Mouse (Mus musculus): ENCODE results near the gene Klhl22. TPM values are rescaled to one million over a fixed set of nuclear protein-coding genes. Genes with fewer than 3 reads are reported as not detected.

The Klhl22 gene
- polyA plus RNA-seq, 1 experiment from 2014 or later = 7.1 TPM

GRCm38 (mm10) chr16:17826500-17826899 is 67.1 kb downstream of the Klhl22 start:
- 80% methylated on average over 2 of the region's 2 CpGs for WGBS (ENCODE audit: missing documents)
- H3K4me3 ChIP-seq (ENCODE audit: inconsistent target) = no peak overlapping the region
- H3K27ac ChIP-seq = no peak overlapping the region
- H3K36me3 ChIP-seq (ENCODE audit: inconsistent target) = no peaks in the 10 kb centered on the region
- no peaks in the 10 kb centered on the region for H3K79me2 ChIP-seq (ENCODE audit: inconsistent target)

- no peak overlapping the region for H3K4me3 ChIP-seq (ENCODE audit: inconsistent target)
- 71% methylated on average over 2 of the region's 2 CpGs for WGBS (ENCODE audit: missing documents)
- H3K79me2 ChIP-seq (ENCODE audit: inconsistent target) = no peaks in the 10 kb centered on the region
- no peak overlapping the region for H3K27ac ChIP-seq
- H3K36me3 ChIP-seq (ENCODE audit: inconsistent target) = no peaks in the 10 kb centered on the region
These were observed 68.8 kb downstream of the Klhl22 start for GRCm38 (mm10) chr16:17828229-17828628.

- 87% methylated on average over 3 of the region's 3 CpGs for WGBS (ENCODE audit: missing documents)
- H3K27ac ChIP-seq = no peak overlapping the region
- no peaks in the 10 kb centered on the region for H3K79me2 ChIP-seq (ENCODE audit: inconsistent target)
- H3K36me3 ChIP-seq (ENCODE audit: inconsistent target) = no peaks in the 10 kb centered on the region
- no peak overlapping the region for H3K4me3 ChIP-seq (ENCODE audit: inconsistent target)
These were observed 69.4 kb downstream of the Klhl22 start for GRCm38 (mm10) chr16:17828867-17829266.

- Histone ChIP-seq H3K4me3 (ENCODE audit: inconsistent target) (no peak overlapping the region), H3K36me3 (ENCODE audit: inconsistent target) (no peaks in the 10 kb centered on the region), H3K79me2 (ENCODE audit: inconsistent target) (no peaks in the 10 kb centered on the region), H3K27ac (no peak overlapping the region)
- WGBS (ENCODE audit: missing documents) = 92% methylated on average over 8 of the region's 10 CpGs
These were observed 71.2 kb downstream of the Klhl22 start for GRCm38 (mm10) chr16:17830385-17831178.

GRCm38 (mm10) chr16:17831781-17832180 is 72.4 kb downstream of the Klhl22 start:
- 15% methylated on average over 10 of the region's 11 CpGs for WGBS (ENCODE audit: missing documents)

GRCm38 (mm10) chr16:17832821-17833220 is 73.4 kb downstream of the Klhl22 start, which contains the start of gene B830017H08Rik:
TSS of gene B830017H08Rik (plus strand) at chr16:17833121.
- H3K4me3 ChIP-seq (ENCODE audit: inconsistent target) = no peak within 1 kb of the TSS
- 34% methylated on average over 7 of the region's 7 CpGs for WGBS (ENCODE audit: missing documents)
- no peaks in the 10 kb centered on the region for H3K36me3 ChIP-seq (ENCODE audit: inconsistent target)
- H3K79me2 ChIP-seq (ENCODE audit: inconsistent target) = no peaks in the 10 kb centered on the region
- H3K27ac ChIP-seq = no peak within 1 kb of the TSS

More at GRCm38 (mm10) chr16:17831781-17832180, 72.4 kb downstream of the Klhl22 start:
- H3K36me3 ChIP-seq (ENCODE audit: inconsistent target) = no peaks in the 10 kb centered on the region
- H3K27ac ChIP-seq = no peak overlapping the region
- no peak overlapping the region for H3K4me3 ChIP-seq (ENCODE audit: inconsistent target)
- no peaks in the 10 kb centered on the region for H3K79me2 ChIP-seq (ENCODE audit: inconsistent target)

- Histone ChIP-seq H3K36me3 (ENCODE audit: inconsistent target) (no peaks in the 10 kb centered on the region), H3K27ac (no peak overlapping the region), H3K4me3 (ENCODE audit: inconsistent target) (no peak overlapping the region), H3K79me2 (ENCODE audit: inconsistent target) (no peaks in the 10 kb centered on the region)
- WGBS (ENCODE audit: missing documents) = 2% methylated on average over 37 of the region's 37 CpGs
These were observed 73.9 kb downstream of the Klhl22 start for GRCm38 (mm10) chr16:17833321-17833680.

- no peaks in the 10 kb centered on the region for H3K79me2 ChIP-seq (ENCODE audit: inconsistent target)
- no peaks in the 10 kb centered on the region for H3K36me3 ChIP-seq (ENCODE audit: inconsistent target)
- WGBS (ENCODE audit: missing documents) = 3% methylated on average over 73 of the region's 103 CpGs
- H3K4me3 ChIP-seq (ENCODE audit: inconsistent target) = no peak overlapping the region
- H3K27ac ChIP-seq = no peak overlapping the region
These were observed 74.4 kb downstream of the Klhl22 start for GRCm38 (mm10) chr16:17833681-17834399.

- H3K36me3 ChIP-seq (ENCODE audit: inconsistent target) = no peaks in the 10 kb centered on the region
- H3K79me2 ChIP-seq (ENCODE audit: inconsistent target) = no peaks in the 10 kb centered on the region
- H3K4me3 ChIP-seq (ENCODE audit: inconsistent target) = no peak overlapping the region
- no peak overlapping the region for H3K27ac ChIP-seq
- 59% methylated on average over 7 of the region's 7 CpGs for WGBS (ENCODE audit: missing documents)
These were observed 75.1 kb downstream of the Klhl22 start for GRCm38 (mm10) chr16:17834543-17834942.

- Histone ChIP-seq H3K27ac (no peak overlapping the region), H3K36me3 (ENCODE audit: inconsistent target) (no peaks in the 10 kb centered on the region), H3K79me2 (ENCODE audit: inconsistent target) (no peaks in the 10 kb centered on the region), H3K4me3 (ENCODE audit: inconsistent target) (no peak overlapping the region)
- 45% methylated on average over 13 of the region's 13 CpGs for WGBS (ENCODE audit: missing documents)
These were observed 76.1 kb downstream of the Klhl22 start for GRCm38 (mm10) chr16:17835481-17835880.

GRCm38 (mm10) chr16:17838051-17838450 is 78.6 kb downstream of the Klhl22 start, which contains the start of gene Car15:
TSS of gene Car15 (minus strand) at chr16:17838364.
- no peaks in the 10 kb centered on the region for H3K79me2 ChIP-seq (ENCODE audit: inconsistent target)
- no peak within 1 kb of the TSS for H3K4me3 ChIP-seq (ENCODE audit: inconsistent target)
- peaks cover 20% of the 10 kb centered on the region; the same call in 1 of the 2 replicates for H3K36me3 ChIP-seq (ENCODE audit: inconsistent target)
- H3K27ac ChIP-seq = no peak within 1 kb of the TSS
- 85% methylated on average over 6 of the region's 6 CpGs for WGBS (ENCODE audit: missing documents)

GRCm38 (mm10) chr16:17839976-17840375 is 80.6 kb downstream of the Klhl22 start:
- 89% methylated on average over 4 of the region's 4 CpGs for WGBS (ENCODE audit: missing documents)
- no peak overlapping the region for H3K27ac ChIP-seq
- peaks cover 39% of the 10 kb centered on the region for H3K36me3 ChIP-seq (ENCODE audit: inconsistent target)
- H3K79me2 ChIP-seq (ENCODE audit: inconsistent target) = no peaks in the 10 kb centered on the region
- H3K4me3 ChIP-seq (ENCODE audit: inconsistent target) = no peak overlapping the region

GRCm38 (mm10) chr16:17842437-17842836 is 83.0 kb downstream of the Klhl22 start:
- Histone ChIP-seq H3K36me3 (ENCODE audit: inconsistent target) (peaks cover 63% of the 10 kb centered on the region), H3K27ac (no peak overlapping the region), H3K79me2 (ENCODE audit: inconsistent target) (no peaks in the 10 kb centered on the region), H3K4me3 (ENCODE audit: inconsistent target) (no peak overlapping the region)
- WGBS (ENCODE audit: missing documents) = 91% methylated on average over 7 of the region's 7 CpGs
